Mouse (Mus musculus) neutrophil, adult 5-6 weeks (primary cell): ENCODE measurements around the gene Mbtd1. TPM values are rescaled to one million over a fixed set of nuclear protein-coding genes. Genes with fewer than 3 reads are reported as not detected.
A peak's percentile ranks its signal among the peaks of the same experiment; 100 is the strongest.

Experiments used
- ATAC-seq: fragments of 151-379, 151-347 bp; 2 replicates; pipeline ENCODE4 v1.8.0; 2017; ENCODE audit warnings: mild to moderate bottlenecking, moderate TSS enrichment; ENCODE audit not compliant: insufficient number of reproducible peaks, poor library complexity, low FRiP score, severe bottlenecking; ENCODE audit errors: extremely low read depth
- total RNA-seq: library from RNA; stranded (forward); fragments of 200-1000 nt; gene quantifications from 2 replicates; pipeline ENCODE4 v1.2.3, GENCODE M21; 2017

The Mbtd1 gene
- total RNA-seq, 1 experiment from 2014 or later, result 59.0 TPM

- ATAC-seq, result no peak
Measured at GRCm38 (mm10) chr11:93972951-93973350, 87.3 kb downstream of the Mbtd1 start.

- ATAC-seq, result no peak
Measured at GRCm38 (mm10) chr11:93979502-93980049, 93.9 kb downstream of the Mbtd1 start.

- peak; percentile 57 for ATAC-seq
Measured at GRCm38 (mm10) chr11:93984619-93985018, 99.0 kb downstream of the Mbtd1 start.

GRCm38 (mm10) chr11:93985265-93985664 is 99.6 kb downstream of the Mbtd1 start:
- ATAC-seq, result no peak

- ATAC-seq, result no peak
Measured at GRCm38 (mm10) chr11:93986298-93986697, 100.6 kb downstream of the Mbtd1 start.

GRCm38 (mm10) chr11:93987026-93987425 is 101.4 kb downstream of the Mbtd1 start:
- ATAC-seq, result peak; percentile 49

- ATAC-seq, result no peak
Measured at GRCm38 (mm10) chr11:93987625-93988327, 102.1 kb downstream of the Mbtd1 start.

GRCm38 (mm10) chr11:93988328-93989062 is 102.8 kb downstream of the Mbtd1 start:
- ATAC-seq, result no peak

- no peak for ATAC-seq
Measured at GRCm38 (mm10) chr11:93994531-93994930, 108.9 kb downstream of the Mbtd1 start.

- ATAC-seq, result peak; percentile 82
Measured at GRCm38 (mm10) chr11:93995111-93995719, 109.6 kb downstream of the Mbtd1 start.

- ATAC-seq, result peak; percentile 74
Measured at GRCm38 (mm10) chr11:93995720-93996305, 110.2 kb downstream of the Mbtd1 start, which contains the start of gene Spag9. Spag9 (plus strand) TSS chr11:93996091.

Other genes with a start within 250 kb of the Mbtd1 start
- 30.2 and 38.8 TPM in 2 replicates for gene Utp18, start 86 bp upstream of the Mbtd1 start, total RNA-seq
- gene Nme2, start 70.4 kb downstream of the Mbtd1 start, total RNA-seq, result 40.9 and 60.4 TPM in 2 replicates
- gene Gm20390, start 82.4 kb downstream of the Mbtd1 start, total RNA-seq, result 5.3 and 10.9 TPM in 2 replicates
- 10.5 and 22.0 TPM in 2 replicates for gene Nme1, start 82.7 kb downstream of the Mbtd1 start, total RNA-seq
- 180 and 187 TPM in 2 replicates for gene Spag9, start 110.2 kb downstream of the Mbtd1 start, total RNA-seq